Mouse (Mus musculus) midbrain, embryonic 16.5 days (tissue): Measurements from ENCODE around the gene Nutf2-ps1. TPM values are rescaled to one million over a fixed set of nuclear protein-coding genes. Genes with fewer than 3 reads are reported as not detected.
"Not testable (repeated sequence)": the region's sequence is repeated elsewhere in the genome, so short reads cannot be mapped to it uniquely, and the experiment has no call there.

Experiments
- ATAC-seq: fragments of 200-750 bp; cut with Nextera tagmentation; 2 replicates; pipeline ENCODE4 v1.8.0; 2017; ENCODE audit warnings: moderate TSS enrichment
- H3K27ac ChIP-seq: fragments of 300-500 bp; sonication (generic); 2 replicates; pipeline ENCODE4 v1.5.1; 2014; ENCODE audit warnings: mild to moderate bottlenecking, low read length, mixed read lengths
- H3K27me3 ChIP-seq: fragments of 300-500 bp; sonication (generic); 2 replicates; pipeline ENCODE4 v1.6.1; 2014; ENCODE audit warnings: low read depth, low read length, mixed read lengths; ENCODE audit not compliant: control insufficient read depth, insufficient read depth
- H3K36me3 ChIP-seq: fragments of 300-500 bp; sonication (generic); 2 replicates; pipeline ENCODE4 v1.6.1; 2014; ENCODE audit warnings: mild to moderate bottlenecking, low read length, moderate library complexity, mixed read lengths; ENCODE audit not compliant: control insufficient read depth, insufficient read depth
- H3K4me1 ChIP-seq: fragments of 300-500 bp; sonication (generic); 2 replicates; pipeline ENCODE4 v1.6.1; 2014; ENCODE audit warnings: mild to moderate bottlenecking, low read length, mixed read lengths; ENCODE audit not compliant: control insufficient read depth, insufficient read depth
- H3K4me2 ChIP-seq: fragments of 300-500 bp; sonication (generic); 2 replicates; pipeline ENCODE4 v1.6.1; 2014; ENCODE audit warnings: mild to moderate bottlenecking, low read length, mixed read lengths
- H3K4me3 ChIP-seq: fragments of 300-500 bp; sonication (generic); 2 replicates; pipeline ENCODE4 v1.5.1; 2014; ENCODE audit warnings: low read depth, mild to moderate bottlenecking, low read length, moderate library complexity, mixed read lengths
- H3K9ac ChIP-seq: fragments of 300-500 bp; sonication (generic); 2 replicates; pipeline ENCODE4 v1.6.1; 2014; ENCODE audit warnings: low read depth, low read length, mixed read lengths
- H3K9me3 ChIP-seq: fragments of 300-500 bp; sonication (generic); replicated peaks from 2 replicates; pipeline ENCODE4 v1.6.1; 2014; ENCODE audit warnings: mild to moderate bottlenecking, low read length, mixed read lengths; ENCODE audit not compliant: control insufficient read depth, poor library complexity, severe bottlenecking
- WGBS: fragments of 180-500 bp; shearing (Covaris S2); extraction: QIAGEN DNeasy Blood & Tissue Kit; methylation state at CpG from one replicate; pipeline ENCODE4 v1.1.7; 2014; 5-methylcytosine and 5-hydroxymethylcytosine counted together
- polyA plus RNA-seq: library from polyadenylated mRNA; unstranded; fragments of >200 nt; fragmentation: Nextera tagmentation; extraction: Ambion mirVana; gene quantifications from 2 replicates; pipeline ENCODE4 v1.2.1, GENCODE M21; 2015

The Nutf2-ps1 gene
- polyA plus RNA-seq, result 212 and 234 TPM in 2 replicates

GRCm38 (mm10) chr19:53588968-53589367 lies at the start of gene Nutf2-ps1:
Gene Nutf2-ps1 (minus strand): TSS chr19:53589068.
- not testable (repeated sequence) for H3K9ac ChIP-seq, H3K9me3 ChIP-seq, H3K36me3 ChIP-seq, H3K4me1 ChIP-seq, H3K4me2 ChIP-seq, H3K27me3 ChIP-seq, H3K4me3 ChIP-seq, H3K27ac ChIP-seq, ATAC-seq
- WGBS, result 95% methylated on average over 7 of the region's 7 CpGs

- no peaks in the 10 kb centered on the region for H3K4me1 ChIP-seq
- H3K27me3 ChIP-seq, result no peaks in the 10 kb centered on the region
- H3K27ac ChIP-seq, result no peak overlapping the region
- no peaks in the 10 kb centered on the region for H3K9me3 ChIP-seq
- no peak overlapping the region for H3K4me2 ChIP-seq
- 86% methylated on average over 2 of the region's 2 CpGs for WGBS
- H3K9ac ChIP-seq, result no peak overlapping the region
- ATAC-seq, result no peak
- H3K36me3 ChIP-seq, result peaks cover 22% of the 10 kb centered on the region
- H3K4me3 ChIP-seq, result no peak overlapping the region
These were observed 49.2 kb upstream of the Nutf2-ps1 start for GRCm38 (mm10) chr19:53638041-53638440.

- no peaks in the 10 kb centered on the region for H3K4me1 ChIP-seq
- no peak overlapping the region for H3K4me3 ChIP-seq
- H3K27me3 ChIP-seq, result no peaks in the 10 kb centered on the region
- no peak overlapping the region for H3K27ac ChIP-seq
- no peak overlapping the region for H3K4me2 ChIP-seq
- ATAC-seq, result no peak
- 94% methylated on average over 13 of the region's 13 CpGs for WGBS
- H3K36me3 ChIP-seq, result peaks cover 36% of the 10 kb centered on the region
- H3K9ac ChIP-seq, result no peak overlapping the region
- no peaks in the 10 kb centered on the region for H3K9me3 ChIP-seq
These were observed 32.8 kb upstream of the Nutf2-ps1 start for GRCm38 (mm10) chr19:53621681-53622080.

GRCm38 (mm10) chr19:53608921-53609320 lies 20.1 kb upstream of the Nutf2-ps1 start:
- peaks cover 8% of the 10 kb centered on the region; the same call in 1 of the 2 replicates for H3K36me3 ChIP-seq
- H3K9ac ChIP-seq, result no peak overlapping the region
- no peaks in the 10 kb centered on the region for H3K9me3 ChIP-seq
- H3K4me3 ChIP-seq, result no peak overlapping the region
- H3K27ac ChIP-seq, result no peak overlapping the region
- H3K27me3 ChIP-seq, result no peaks in the 10 kb centered on the region
- no peak overlapping the region for H3K4me2 ChIP-seq
- 0 out of 2 replicates have a peak, but pooled peaks cover 2% of the 10 kb centered on the region for H3K4me1 ChIP-seq
- 40% methylated on average over 6 of the region's 6 CpGs for WGBS
- ATAC-seq, result no peak

- peak overlapping the region; percentile 78 for H3K4me2 ChIP-seq
- 11% methylated on average over 11 of the region's 11 CpGs for WGBS
- peak overlapping the region; percentile 75 for H3K4me3 ChIP-seq
- H3K4me1 ChIP-seq, result peaks cover 13% of the 10 kb centered on the region
- no peak for ATAC-seq
- H3K27me3 ChIP-seq, result no peaks in the 10 kb centered on the region
- peaks cover 3% of the 10 kb centered on the region; the same call in 1 of the 2 replicates for H3K36me3 ChIP-seq
- no peaks in the 10 kb centered on the region for H3K9me3 ChIP-seq
- peak overlapping the region; percentile 94 for H3K9ac ChIP-seq
- H3K27ac ChIP-seq, result no peak overlapping the region
These were observed 12.4 kb upstream of the Nutf2-ps1 start for GRCm38 (mm10) chr19:53601363-53601655.

GRCm38 (mm10) chr19:53600549-53601362 lies 11.9 kb upstream of the Nutf2-ps1 start:
- peak overlapping the region; percentile 94 for H3K9ac ChIP-seq
- peak overlapping the region; percentile 97 for H3K27ac ChIP-seq
- H3K4me1 ChIP-seq, result peaks cover 13% of the 10 kb centered on the region
- H3K36me3 ChIP-seq, result no peaks in the 10 kb centered on the region
- WGBS, result under 1% methylated on average over 55 of the region's 82 CpGs
- peak overlapping the region; percentile 75 for H3K4me3 ChIP-seq
- peak overlapping the region; percentile 78 for H3K4me2 ChIP-seq
- ATAC-seq, result peak; percentile 83
- H3K9me3 ChIP-seq, result no peaks in the 10 kb centered on the region
- H3K27me3 ChIP-seq, result no peaks in the 10 kb centered on the region

- Histone ChIP-seq H3K27me3 (no peaks in the 10 kb centered on the region), H3K4me3 (peak within 1 kb of the TSS; percentile 75), H3K27ac (peak within 1 kb of the TSS; percentile 97), H3K9me3 (no peaks in the 10 kb centered on the region), H3K9ac (peak within 1 kb of the TSS; percentile 94), H3K4me2 (peak within 1 kb of the TSS; percentile 78), H3K36me3 (no peaks in the 10 kb centered on the region), H3K4me1 (peaks cover 13% of the 10 kb centered on the region)
- under 1% methylated on average over 66 of the region's 70 CpGs for WGBS
- ATAC-seq, result peak; percentile 94
These were observed 11.1 kb upstream of the Nutf2-ps1 start, which contains the start of gene Smc3 for GRCm38 (mm10) chr19:53599757-53600539. Gene Smc3 (plus strand): TSS chr19:53600398.

GRCm38 (mm10) chr19:53596723-53597474 lies 8.0 kb upstream of the Nutf2-ps1 start:
- H3K36me3 ChIP-seq, result no peaks in the 10 kb centered on the region
- H3K4me1 ChIP-seq, result peaks cover 6% of the 10 kb centered on the region
- H3K27me3 ChIP-seq, result no peaks in the 10 kb centered on the region
- no peaks in the 10 kb centered on the region for H3K9me3 ChIP-seq
- no peak overlapping the region for H3K4me2 ChIP-seq
- H3K9ac ChIP-seq, result no peak overlapping the region
- H3K4me3 ChIP-seq, result no peak overlapping the region
- no peak overlapping the region for H3K27ac ChIP-seq
- ATAC-seq, result no peak
- 58% methylated on average over 7 of the region's 7 CpGs for WGBS
